Mouse (Mus musculus) MEL (cell line): ENCODE data around the gene Mfn2. TPM values are rescaled to one million over a fixed set of nuclear protein-coding genes. Genes with fewer than 3 reads are reported as not detected.

Source experiments
- DNase-seq: peaks from one replicate; pipeline ENCODE4 v3.0.0; 2011; ENCODE audit warnings: low read depth, low spot score
- H3K27ac ChIP-seq: 2 replicates; pipeline ENCODE4 v1.5.1; 2012; ENCODE audit warnings: low read depth, mild to moderate bottlenecking, control low read depth, low read length, moderate library complexity; ENCODE audit not compliant: control insufficient read depth
- H3K27me3 ChIP-seq, 2 experiments: fragments of 150-350 bp in 1 of 2; sonication (generic) in 1 of 2; 2 replicates each; pipeline ENCODE4 v1.6.1; 2012; ENCODE audit warnings: low read length in 2 of 2, mild to moderate bottlenecking in 2 of 2, improper control_type of control experiment in 1 of 2, moderate library complexity in 1 of 2; ENCODE audit not compliant: insufficient read depth in 2 of 2, control insufficient read depth in 1 of 2
- H3K36me3 ChIP-seq, 2 experiments: 2 replicates each; pipeline ENCODE4 v1.6.1; 2012 to 2014; ENCODE audit warnings: low read length in 2 of 2, improper control_type of control experiment in 1 of 2, inconsistent platforms in 1 of 2, mild to moderate bottlenecking in 1 of 2; ENCODE audit not compliant: insufficient read depth in 2 of 2, control insufficient read depth in 1 of 2
- H3K4me1 ChIP-seq, 2 experiments: fragments of 150-350 bp in 1 of 2; sonication (generic) in 1 of 2; 2 replicates each; pipeline ENCODE4 v1.6.1; 2012; ENCODE audit warnings: low read length in 2 of 2, improper control_type of control experiment in 1 of 2, mild to moderate bottlenecking in 1 of 2; ENCODE audit not compliant: insufficient read depth in 2 of 2, control insufficient read depth in 1 of 2
- H3K4me3 ChIP-seq, 2 experiments: fragments of 150-350 bp in 1 of 2; sonication (generic) in 1 of 2; 2 replicates each; pipeline ENCODE4 v1.5.1; 2012; ENCODE audit warnings: low read depth in 2 of 2, low read length in 2 of 2, mild to moderate bottlenecking in 2 of 2, moderate library complexity in 2 of 2, control low read depth in 1 of 2, improper control_type of control experiment in 1 of 2; ENCODE audit not compliant: control insufficient read depth in 1 of 2, insufficient read depth in 1 of 2
- H3K79me2 ChIP-seq: 2 replicates; pipeline ENCODE4 v1.6.1; 2012; ENCODE audit warnings: mild to moderate bottlenecking, low read length, moderate library complexity; ENCODE audit not compliant: control insufficient read depth, poor library complexity, insufficient read depth
- H3K9ac ChIP-seq: 2 replicates; pipeline ENCODE4 v1.6.1; 2012; ENCODE audit warnings: low read depth, mild to moderate bottlenecking, control low read depth, low read length, moderate library complexity; ENCODE audit not compliant: control insufficient read depth, poor library complexity, severe bottlenecking
- H3K9me3 ChIP-seq: fragments of 150-350 bp; sonication (generic); replicated peaks from 2 replicates; pipeline ENCODE4 v1.6.1; 2012; ENCODE audit warnings: mild to moderate bottlenecking, low read length, improper control_type of control experiment, moderate library complexity; ENCODE audit not compliant: insufficient read depth
- BHLHE40 ChIP-seq: IDR thresholded peaks from 2 replicates; pipeline ENCODE4 v1.6.1; 2012; ENCODE audit warnings: low read depth, mild to moderate bottlenecking, inconsistent platforms, low read length, improper control_type of control experiment, borderline replicate concordance
- CHD2 ChIP-seq: IDR thresholded peaks from 2 replicates; pipeline ENCODE4 v1.6.1; 2011; ENCODE audit warnings: low read length, improper control_type of control experiment
- CTCF ChIP-seq, 3 experiments: IDR thresholded peaks in 2 of 3; conservative IDR thresholded peaks in 1 of 3; 2 replicates each; pipeline ENCODE4 v1.5.1; 2011 to 2012; ENCODE audit warnings: low read length in 3 of 3, low read depth in 2 of 3, mild to moderate bottlenecking in 2 of 3, improper control_type of control experiment in 1 of 3, inconsistent platforms in 1 of 3, mixed read lengths in 1 of 3, moderate library complexity in 1 of 3; ENCODE audit not compliant: control insufficient read depth in 1 of 3, insufficient read depth in 1 of 3, poor library complexity in 1 of 3, severe bottlenecking in 1 of 3
- E2F4 ChIP-seq: IDR thresholded peaks from 2 replicates; pipeline ENCODE4 v1.6.1; 2011; ENCODE audit warnings: low read depth, low read length, improper control_type of control experiment, borderline replicate concordance
- ELF1 ChIP-seq: IDR thresholded peaks from 2 replicates; pipeline ENCODE4 v1.6.1; 2014; ENCODE audit warnings: low read depth, mild to moderate bottlenecking, inconsistent platforms, low read length, improper control_type of control experiment, moderate library complexity
- GATA1 ChIP-seq: IDR thresholded peaks from 2 replicates; pipeline ENCODE4 v1.6.1; 2011; ENCODE audit warnings: low read depth, low read length, improper control_type of control experiment
- HCFC1 ChIP-seq: IDR thresholded peaks from 2 replicates; pipeline ENCODE4 v1.6.1; 2012; ENCODE audit warnings: low read depth, mild to moderate bottlenecking, inconsistent platforms, low read length, improper control_type of control experiment, moderate library complexity
- KAT2A ChIP-seq: conservative IDR thresholded peaks from 2 replicates; pipeline ENCODE4 v1.6.1; 2012; ENCODE audit warnings: low read depth, low read length, improper control_type of control experiment, inconsistent platforms
- MAFK ChIP-seq: IDR thresholded peaks from 2 replicates; pipeline ENCODE4 v1.6.1; 2011; ENCODE audit warnings: low read depth, mild to moderate bottlenecking, low read length, improper control_type of control experiment, borderline replicate concordance
- MAX ChIP-seq: IDR thresholded peaks from 2 replicates; pipeline ENCODE4 v1.6.1; 2011; ENCODE audit warnings: low read length, improper control_type of control experiment
- MXI1 ChIP-seq: IDR thresholded peaks from 2 replicates; pipeline ENCODE4 v1.6.1; 2011; ENCODE audit warnings: mild to moderate bottlenecking, low read depth, low read length, improper control_type of control experiment
- MYC ChIP-seq: IDR thresholded peaks from 2 replicates; pipeline ENCODE4 v1.6.1; 2011; ENCODE audit warnings: low read depth, mild to moderate bottlenecking, low read length, improper control_type of control experiment, moderate library complexity
- NELFE ChIP-seq: IDR thresholded peaks from 2 replicates; pipeline ENCODE4 v1.6.1; 2011; ENCODE audit warnings: low read depth, low read length, improper control_type of control experiment
- NRF1 ChIP-seq: IDR thresholded peaks from 2 replicates; pipeline ENCODE4 v1.6.1; 2014; ENCODE audit warnings: low read depth, mild to moderate bottlenecking, inconsistent platforms, low read length, improper control_type of control experiment, moderate library complexity; ENCODE audit not compliant: poor library complexity, insufficient read depth, severe bottlenecking
- POLR2A ChIP-seq, 2 experiments: IDR thresholded peaks; 2 replicates each; pipeline ENCODE4 v1.6.1; 2011 to 2012; ENCODE audit warnings: low read length in 2 of 2, mild to moderate bottlenecking in 2 of 2, control low read depth in 1 of 2, improper control_type of control experiment in 1 of 2, low read depth in 1 of 2, moderate library complexity in 1 of 2; ENCODE audit not compliant: control insufficient read depth in 1 of 2, insufficient read depth in 1 of 2, poor library complexity in 1 of 2
- RAD21 ChIP-seq: IDR thresholded peaks from 2 replicates; pipeline ENCODE4 v1.6.1; 2011; ENCODE audit warnings: mild to moderate bottlenecking, low read depth, low read length, improper control_type of control experiment
- RCOR1 ChIP-seq: IDR thresholded peaks from 2 replicates; pipeline ENCODE4 v1.6.1; 2012; ENCODE audit warnings: low read depth, mild to moderate bottlenecking, inconsistent platforms, low read length, improper control_type of control experiment
- TBP ChIP-seq: IDR thresholded peaks from 2 replicates; pipeline ENCODE4 v1.8.0; 2011; ENCODE audit warnings: low read depth, low read length, improper control_type of control experiment
- TCF12 ChIP-seq: IDR thresholded peaks from 2 replicates; pipeline ENCODE4 v1.6.1; 2014; ENCODE audit warnings: low read depth, mild to moderate bottlenecking, inconsistent platforms, low read length, improper control_type of control experiment, moderate library complexity
- USF1 ChIP-seq: IDR thresholded peaks from 2 replicates; pipeline ENCODE4 v1.6.1; 2014; ENCODE audit warnings: low read depth, mild to moderate bottlenecking, inconsistent platforms, low read length, improper control_type of control experiment, moderate library complexity
- USF2 ChIP-seq, 2 experiments: IDR thresholded peaks; 2 replicates each; pipeline ENCODE4 v1.6.1; 2011 to 2012; ENCODE audit warnings: improper control_type of control experiment in 2 of 2, low read length in 2 of 2, borderline replicate concordance in 1 of 2, inconsistent platforms in 1 of 2, low read depth in 1 of 2, mild to moderate bottlenecking in 1 of 2; ENCODE audit not compliant: insufficient read depth in 1 of 2
- ZC3H11A ChIP-seq: IDR thresholded peaks from 2 replicates; pipeline ENCODE4 v1.6.1; 2012; ENCODE audit warnings: low read depth, mild to moderate bottlenecking, inconsistent platforms, low read length, improper control_type of control experiment
- ZKSCAN1 ChIP-seq: IDR thresholded peaks from 2 replicates; pipeline ENCODE4 v1.6.1; 2012; ENCODE audit warnings: low read depth, mild to moderate bottlenecking, inconsistent platforms, low read length, improper control_type of control experiment, moderate library complexity
- ZMIZ1 ChIP-seq: IDR thresholded peaks from 2 replicates; pipeline ENCODE4 v1.6.1; 2012; ENCODE audit warnings: low read depth, mild to moderate bottlenecking, inconsistent platforms, low read length, improper control_type of control experiment, moderate library complexity
- ZNF384 ChIP-seq: IDR thresholded peaks from 2 replicates; pipeline ENCODE4 v1.6.1; 2012; ENCODE audit warnings: low read depth, mild to moderate bottlenecking, inconsistent platforms, low read length, improper control_type of control experiment
- polyA plus RNA-seq, 2 experiments: library from polyadenylated mRNA; stranded (reverse) in 1 of 2; unstranded in 1 of 2; fragments of >175 nt in 1 of 2; fragments of >200 nt in 1 of 2; gene quantifications; 2 replicates each; pipeline versions ENCODE4 v1.2.1 to v1.2.4; 2012; ENCODE audit warnings: low replicate concordance in 2 of 2, low read depth in 1 of 2; ENCODE audit not compliant: insufficient read length in 2 of 2, insufficient read depth in 1 of 2, missing spikeins in 1 of 2
- total RNA-seq: library from RNA; depleted of rRNA; stranded (reverse); fragments of 300-350 nt; gene quantifications from 2 replicates; pipeline ENCODE4 v1.2.3, GENCODE M21; 2012

The Mfn2 gene
- total and polyA plus RNA-seq, 3 experiments: 19.0 to 32.8 TPM; not detected in 1

DNA sequence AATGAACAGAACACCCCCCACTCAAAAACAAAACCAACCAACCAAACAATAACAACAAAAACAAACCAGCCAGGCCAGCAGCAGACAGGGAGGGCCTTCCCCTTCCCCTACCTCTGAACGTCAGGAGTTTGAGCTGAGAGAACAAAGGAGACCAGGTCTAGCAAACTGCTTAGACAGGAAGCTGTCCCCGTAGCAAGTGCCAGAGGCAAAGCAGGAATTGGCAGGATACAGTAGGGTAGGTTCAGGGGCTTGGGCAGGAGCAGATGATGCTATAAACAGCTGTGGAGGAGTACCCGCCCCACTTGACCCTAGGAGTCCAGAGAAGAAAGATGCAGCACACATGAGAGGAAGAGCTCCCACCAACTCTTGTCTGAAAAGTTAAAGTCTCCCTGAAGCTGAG is 29.6 kb upstream of the Mfn2 start:
- no peak overlapping the region for H3K4me3 ChIP-seq
- TF ChIP-seq MAX (no peak), ZMIZ1 (no peak), NRF1 (no peak), MYC (no peak), POLR2A (IDR thresholded peaks at IDR 0.05; ENCODE audit: control insufficient read depth in 1 of 2, insufficient read depth in 1 of 2, low read depth in 1 of 2, low read length in 2 of 2, poor library complexity in 1 of 2) (no peak), ELF1 (no peak), TBP (no peak), TCF12 (no peak)
- TF ChIP-seq, all 39 proteins: peak for 0
- no peak overlapping the region for H3K27ac ChIP-seq
- no peak for DNase-seq
- no peak overlapping the region for H3K9ac ChIP-seq
- H3K36me3 ChIP-seq: peaks cover 0 to 5% of the 10 kb centered on the region in 2 experiments; a peak in 2 of 4 replicates
- H3K79me2 ChIP-seq: peaks cover 1% of the 10 kb centered on the region; the same call in 1 of the 2 replicates
- H3K9me3 ChIP-seq: no peaks in the 10 kb centered on the region
- H3K4me1 ChIP-seq: peaks cover 5 to 12% of the 10 kb centered on the region in 2 experiments
- H3K27me3 ChIP-seq: no peaks in the 10 kb centered on the region

DNA sequence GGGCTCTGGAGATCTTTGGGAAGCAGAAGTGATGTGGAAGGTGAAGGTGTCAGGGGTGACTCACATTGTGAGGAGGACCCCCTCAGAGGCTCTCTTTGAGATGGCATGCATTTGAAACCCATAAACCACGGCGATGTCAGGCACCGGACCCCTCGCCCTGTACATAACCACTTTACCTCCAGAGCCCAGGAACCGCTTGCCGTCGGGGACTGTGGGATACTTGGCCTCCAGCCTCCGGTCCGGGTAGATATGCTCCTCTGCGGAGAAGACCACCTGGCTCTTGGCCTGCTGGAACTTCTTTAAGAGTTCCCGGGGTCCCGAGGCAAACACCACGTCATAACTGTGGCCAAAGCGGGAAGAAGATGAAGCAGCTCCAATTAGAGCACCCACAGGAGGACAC is 26.4 kb upstream of the Mfn2 start:
- Histone ChIP-seq H3K4me3 (no peak overlapping the region), H3K27me3 (no peaks in the 10 kb centered on the region), H3K36me3 (peaks cover 0 to 4% of the 10 kb centered on the region in 2 experiments; a peak in 2 of 4 replicates), H3K27ac (no peak overlapping the region), H3K79me2 (0 out of 2 replicates have a peak, but pooled peaks cover 1% of the 10 kb centered on the region), H3K9me3 (no peaks in the 10 kb centered on the region), H3K9ac (no peak overlapping the region), H3K4me1 (peaks cover 0 to 2% of the 10 kb centered on the region in 2 experiments; a peak in 1 of 4 replicates)
- no peak for DNase-seq
- no peak for TF ChIP-seq USF1
- no peak for TF ChIP-seq TCF12
- no peak for TF ChIP-seq KAT2A
- no peak for TF ChIP-seq HCFC1
- TF ChIP-seq ZC3H11A: no peak
- TF ChIP-seq ELF1: no peak
- TF ChIP-seq MXI1: no peak
- no peak for TF ChIP-seq POLR2A (IDR thresholded peaks at IDR 0.05; ENCODE audit: control insufficient read depth in 1 of 2, insufficient read depth in 1 of 2, low read depth in 1 of 2, low read length in 2 of 2, poor library complexity in 1 of 2)

DNA sequence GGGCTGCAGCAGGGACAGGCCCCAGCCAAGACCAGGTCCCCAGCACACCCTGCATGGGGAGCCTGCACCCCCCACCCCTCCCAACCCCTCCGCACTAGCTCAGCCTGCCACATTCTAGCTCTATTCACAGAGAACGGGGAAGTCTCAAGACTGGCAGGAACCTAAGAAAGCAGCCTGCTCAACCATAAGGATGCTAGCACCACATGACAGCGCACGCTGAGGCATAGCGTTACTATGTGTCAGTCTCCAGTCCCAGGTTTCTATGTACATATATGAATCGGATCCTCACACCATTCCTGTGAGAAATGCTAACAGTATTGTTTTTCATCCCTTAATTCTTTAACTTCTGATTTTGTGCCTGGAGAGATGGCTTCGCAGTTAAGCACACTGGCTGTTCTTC is 24.0 kb upstream of the Mfn2 start:
- no peaks in the 10 kb centered on the region for H3K36me3 ChIP-seq
- TF ChIP-seq POLR2A (IDR thresholded peaks at IDR 0.05; ENCODE audit: control insufficient read depth in 1 of 2, insufficient read depth in 1 of 2, low read depth in 1 of 2, low read length in 2 of 2, poor library complexity in 1 of 2) (no peak), BHLHE40 (no peak), CTCF (IDR thresholded peaks at IDR 0.05 in 2 of 3, conservative IDR thresholded peaks at IDR 0.05 in 1 of 3; ENCODE audit: control insufficient read depth in 1 of 3, insufficient read depth in 1 of 3, low read depth in 2 of 3, low read length in 3 of 3, poor library complexity in 1 of 3, severe bottlenecking in 1 of 3) (no peak), MAFK (no peak), ZKSCAN1 (no peak), E2F4 (no peak), RAD21 (no peak), ELF1 (no peak), USF1 (no peak), GATA1 (no peak), NRF1 (no peak), USF2 (IDR thresholded peaks at IDR 0.05; ENCODE audit: borderline replicate concordance in 1 of 2, insufficient read depth in 1 of 2, low read depth in 1 of 2, low read length in 2 of 2) (no peak), CHD2 (no peak), NELFE (no peak), ZNF384 (no peak), ZC3H11A (no peak), RCOR1 (no peak)
- TF ChIP-seq, all 39 proteins: peak for 0
- no peaks in the 10 kb centered on the region for H3K9me3 ChIP-seq

More for the DNA sequence above, 24.0 kb upstream of the Mfn2 start:
- Histone ChIP-seq H3K27ac (no peak overlapping the region), H3K79me2 (no peaks in the 10 kb centered on the region), H3K9ac (no peak overlapping the region), H3K27me3 (no peaks in the 10 kb centered on the region), H3K4me1 (no peaks in the 10 kb centered on the region), H3K4me3 (no peak overlapping the region)
- DNase-seq: no peak
